Mouse (Mus musculus): ENCODE measurements at regions not wholly inside any gene's neighbourhood (a gene's known extent, or its start where the extent isn't known, plus 50 kb on each side); places are given as distances from the start of the nearest gene placed in this dataset.

DNA sequence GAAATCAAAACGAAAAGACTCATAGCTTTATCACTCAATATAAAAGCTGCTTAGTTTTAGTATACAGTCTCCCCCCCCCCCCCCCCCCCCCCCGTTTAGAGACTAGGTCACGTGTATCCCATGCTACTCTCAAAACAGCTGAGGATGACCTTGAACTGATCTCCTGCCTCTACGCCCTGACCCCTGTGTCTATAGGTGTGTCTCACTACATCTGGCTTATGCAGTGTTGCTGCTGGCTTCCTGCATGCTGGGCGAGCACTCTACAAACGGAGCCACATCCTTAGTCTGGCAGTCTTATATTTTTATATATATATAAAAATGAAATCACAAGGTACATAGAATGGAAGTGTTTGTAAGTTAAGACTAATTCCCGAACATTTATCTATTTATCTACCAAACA is 79.3 kb upstream of the Lrig1 start:
- no peak for TF ChIP-seq CTCF (IDR thresholded peaks at IDR 0.05; ENCODE audit: low read depth, low read length)
- TF ChIP-seq POLR2A (IDR thresholded peaks at IDR 0.05; ENCODE audit: insufficient read depth, low read length) = no peak
- peak; percentile 70; the same call in 1 of the 2 replicates for TF ChIP-seq EP300 (IDR thresholded peaks at IDR 0.05; ENCODE audit: insufficient read depth, low read depth, low read length)

Measured in ES-Bruce4 (cell line).